Mouse (Mus musculus): ENCODE measurements around the gene Tcf7l1.

DNA sequence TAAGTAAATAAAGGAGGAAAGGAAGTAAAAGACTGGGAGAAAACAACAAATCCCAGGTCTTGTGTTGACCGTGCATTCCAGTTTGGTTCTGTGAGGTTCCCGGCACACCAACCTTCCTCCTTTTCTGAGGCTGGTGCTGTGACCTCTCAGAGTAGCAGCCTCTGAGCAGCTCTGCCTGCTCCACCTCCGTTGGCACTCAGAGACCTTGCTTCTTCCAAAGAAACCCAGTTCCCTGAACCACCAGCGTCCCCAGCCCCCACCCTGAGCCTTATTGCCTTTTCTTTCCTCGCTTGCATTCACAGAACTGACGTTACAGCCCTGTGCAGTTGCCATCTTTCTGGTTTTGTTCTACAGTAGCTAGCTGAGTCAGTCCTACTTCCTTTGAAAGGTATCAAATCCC lies 188.8 kb downstream of the Tcf7l1 start:
- no peak for TF ChIP-seq CTCF (IDR thresholded peaks at IDR 0.05; ENCODE audit: low read depth)
- TF ChIP-seq EP300 (IDR thresholded peaks at IDR 0.05; ENCODE audit: low read depth), result no peak
